Mouse (Mus musculus) colon, adult 2 months (tissue): ENCODE measurements around the gene Gm5890. TPM values are rescaled to one million over a fixed set of nuclear protein-coding genes. Genes with fewer than 3 reads are reported as not detected.

Source experiments
- polyA plus RNA-seq: library from polyadenylated mRNA; depleted of rRNA; stranded (reverse); fragments of >200 nt; gene quantifications from 2 replicates; pipeline ENCODE4 v1.2.3, GENCODE M21; 2012; rRNA removed

The Gm5890 gene
- polyA plus RNA-seq = not detected in 2 replicates

DNA sequence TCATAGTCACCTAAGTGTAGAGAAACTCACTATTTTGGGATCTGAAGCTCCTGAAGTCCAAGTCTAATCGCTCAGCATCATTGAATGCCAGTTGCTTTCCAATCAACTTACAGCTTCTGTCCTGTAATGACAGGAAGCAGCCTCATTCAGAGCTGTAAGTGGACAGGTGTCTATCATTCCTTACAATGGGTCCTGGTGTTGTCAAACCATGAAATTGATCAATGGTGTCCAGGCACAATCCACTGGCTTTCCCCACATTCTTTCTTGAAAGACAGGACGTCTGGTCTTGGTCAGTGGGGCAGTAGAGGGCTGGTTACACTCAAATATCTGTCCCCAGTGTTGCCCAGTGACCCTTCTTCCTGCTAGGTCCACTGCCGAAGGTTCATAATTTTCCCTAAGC, at the start of gene Gm5890:
Gm5890 (minus strand) TSS at position 101 of the 400 bp plus-strand sequence.

DNA sequence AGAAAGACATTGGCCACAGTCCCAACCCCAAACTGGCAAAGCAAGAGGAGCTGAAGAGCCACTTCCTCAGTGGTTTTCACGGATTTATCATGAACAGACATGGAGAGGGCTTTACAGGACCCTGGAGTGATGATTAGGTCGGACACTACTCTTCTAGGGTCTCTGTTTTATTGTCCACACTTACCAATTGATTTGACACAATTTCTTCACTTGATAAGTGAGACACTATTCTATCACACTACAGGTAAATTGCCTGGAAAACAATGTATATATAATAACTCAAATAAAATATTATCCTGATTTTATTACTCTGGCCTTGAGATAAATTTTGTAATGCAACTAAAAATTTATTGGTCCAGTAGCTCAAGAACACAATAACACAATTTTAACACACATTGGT, 28.9 kb downstream of the Gm5890 start, which contains the start of gene Gm4498:
Gm4498 (minus strand) TSS at position 101 of the 400 bp plus-strand sequence.

Other genes starting within 250 kb of the Gm5890 start
- 0.02 TPM in 1 of 2 replicates, not detected in the other for gene Vmn1r91, start 163.2 kb downstream of the Gm5890 start, polyA plus RNA-seq
- not detected in 2 replicates for gene Gm16442, start 140.3 kb downstream of the Gm5890 start, polyA plus RNA-seq
- not detected in 2 replicates for gene Vmn1r93, start 123.7 kb downstream of the Gm5890 start, polyA plus RNA-seq
- gene Vmn1r94, start 94.5 kb downstream of the Gm5890 start, polyA plus RNA-seq = not detected in 2 replicates
- gene Vmn1r95, start 69.1 kb downstream of the Gm5890 start, polyA plus RNA-seq = not detected in 2 replicates
- not detected in 2 replicates for gene Gm6164, start 57.2 kb downstream of the Gm5890 start, polyA plus RNA-seq
- not detected in 2 replicates for gene Gm4498, start 29.0 kb downstream of the Gm5890 start, polyA plus RNA-seq
- gene Gm4133, start 71.2 kb upstream of the Gm5890 start, polyA plus RNA-seq = not detected in 2 replicates
- gene Gm5728, start 112.6 kb upstream of the Gm5890 start, polyA plus RNA-seq = not detected in 2 replicates
- not detected in 2 replicates for gene Vmn1r100, start 155.1 kb upstream of the Gm5890 start, polyA plus RNA-seq
- not detected in 2 replicates for gene Vmn1r101, start 179.8 kb upstream of the Gm5890 start, polyA plus RNA-seq
- gene Gm10670, start 212.1 kb upstream of the Gm5890 start, polyA plus RNA-seq = not detected in 2 replicates
- gene Vmn1r103, start 247.7 kb upstream of the Gm5890 start, polyA plus RNA-seq = not detected in 2 replicates